Mouse (Mus musculus): ENCODE data around the gene Ambra1. TPM values are rescaled to one million over a fixed set of nuclear protein-coding genes. Genes with fewer than 3 reads are reported as not detected.

Ambra1 gene
- polyA plus RNA-seq, 1 experiment from 2014 or later = 18.1 TPM

GRCm38 (mm10) chr2:91929455-91929854 is 199.5 kb downstream of the Ambra1 start:
- H3K9ac ChIP-seq (replicated peaks; ENCODE audit: low read depth, low read length) = no peak overlapping the region
- peak overlapping the region; percentile 93; the same call in 1 of the 2 replicates for H3K4me2 ChIP-seq (replicated peaks; ENCODE audit: low read depth, low read length)
- no peaks in the 10 kb centered on the region for H3K27me3 ChIP-seq (ENCODE audit: control insufficient read depth, insufficient read depth, low read length)
- H3K4me3 ChIP-seq (ENCODE audit: low read depth, low read length) = 0 out of 2 replicates have a peak overlapping the region, but pooled peaks have one; percentile 80
- 45% methylated on average over 3 of the region's 3 CpGs for WGBS
- H3K27ac ChIP-seq (ENCODE audit: low read length) = no peak overlapping the region
- ATAC-seq (ENCODE audit: insufficient number of reproducible peaks, insufficient read depth, low FRiP score, low read depth) = no peak
- H3K4me1 ChIP-seq (ENCODE audit: control insufficient read depth, insufficient read depth, low read length) = peaks cover 26% of the 10 kb centered on the region
- no peaks in the 10 kb centered on the region for H3K9me3 ChIP-seq (ENCODE audit: control insufficient read depth, low read depth, low read length)
- H3K36me3 ChIP-seq (ENCODE audit: control insufficient read depth, insufficient read depth, low read length) = peaks cover 6% of the 10 kb centered on the region

- peaks cover 10% of the 10 kb centered on the region for H3K36me3 ChIP-seq (ENCODE audit: control insufficient read depth, insufficient read depth, low read length)
- no peaks in the 10 kb centered on the region for H3K27me3 ChIP-seq (ENCODE audit: control insufficient read depth, insufficient read depth, low read length)
- WGBS = 5% methylated on average over 12 of the region's 12 CpGs
- peaks cover 26% of the 10 kb centered on the region for H3K4me1 ChIP-seq (ENCODE audit: control insufficient read depth, insufficient read depth, low read length)
- H3K9ac ChIP-seq (replicated peaks; ENCODE audit: low read depth, low read length) = peak overlapping the region; percentile 87; the same call in 1 of the 2 replicates
- peak overlapping the region; percentile 93 for H3K4me2 ChIP-seq (replicated peaks; ENCODE audit: low read depth, low read length)
- no peaks in the 10 kb centered on the region for H3K9me3 ChIP-seq (ENCODE audit: control insufficient read depth, low read depth, low read length)
- peak overlapping the region; percentile 80 for H3K4me3 ChIP-seq (ENCODE audit: low read depth, low read length)
- no peak overlapping the region for H3K27ac ChIP-seq (ENCODE audit: low read length)
- ATAC-seq (ENCODE audit: insufficient number of reproducible peaks, insufficient read depth, low FRiP score, low read depth) = no peak
Observed at GRCm38 (mm10) chr2:91929936-91930335, 200.0 kb downstream of the Ambra1 start.

GRCm38 (mm10) chr2:91930761-91931291 is 200.9 kb downstream of the Ambra1 start:
- no peak for ATAC-seq (ENCODE audit: insufficient number of reproducible peaks, insufficient read depth, low FRiP score, low read depth)
- Histone ChIP-seq H3K4me3 (ENCODE audit: low read depth, low read length) (peak overlapping the region; percentile 80), H3K27ac (ENCODE audit: low read length) (peak overlapping the region; percentile 98), H3K4me2 (replicated peaks; ENCODE audit: low read depth, low read length) (peak overlapping the region; percentile 93), H3K36me3 (ENCODE audit: control insufficient read depth, insufficient read depth, low read length) (peaks cover 17% of the 10 kb centered on the region), H3K27me3 (ENCODE audit: control insufficient read depth, insufficient read depth, low read length) (no peaks in the 10 kb centered on the region), H3K4me1 (ENCODE audit: control insufficient read depth, insufficient read depth, low read length) (peaks cover 26% of the 10 kb centered on the region), H3K9me3 (ENCODE audit: control insufficient read depth, low read depth, low read length) (no peaks in the 10 kb centered on the region), H3K9ac (replicated peaks; ENCODE audit: low read depth, low read length) (peak overlapping the region; percentile 87)
- WGBS = 7% methylated on average over 23 of the region's 23 CpGs

- under 1% methylated on average over 45 of the region's 50 CpGs for WGBS
- peaks cover 24% of the 10 kb centered on the region for H3K36me3 ChIP-seq (ENCODE audit: control insufficient read depth, insufficient read depth, low read length)
- H3K27ac ChIP-seq (ENCODE audit: low read length) = peak overlapping the region; percentile 98
- H3K4me2 ChIP-seq (replicated peaks; ENCODE audit: low read depth, low read length) = peak overlapping the region; percentile 93
- H3K4me3 ChIP-seq (ENCODE audit: low read depth, low read length) = peak overlapping the region; percentile 80
- peaks cover 26% of the 10 kb centered on the region for H3K4me1 ChIP-seq (ENCODE audit: control insufficient read depth, insufficient read depth, low read length)
- H3K9ac ChIP-seq (replicated peaks; ENCODE audit: low read depth, low read length) = peak overlapping the region; percentile 87
- no peaks in the 10 kb centered on the region for H3K9me3 ChIP-seq (ENCODE audit: control insufficient read depth, low read depth, low read length)
- ATAC-seq (ENCODE audit: insufficient number of reproducible peaks, insufficient read depth, low FRiP score, low read depth) = peak; percentile 74
- no peaks in the 10 kb centered on the region for H3K27me3 ChIP-seq (ENCODE audit: control insufficient read depth, insufficient read depth, low read length)
Observed at GRCm38 (mm10) chr2:91931328-91932159, 201.6 kb downstream of the Ambra1 start.

- H3K4me1 ChIP-seq (ENCODE audit: control insufficient read depth, insufficient read depth, low read length) = peaks cover 26% of the 10 kb centered on the region
- H3K4me3 ChIP-seq (ENCODE audit: low read depth, low read length) = peak within 1 kb of the TSS; percentile 80
- H3K36me3 ChIP-seq (ENCODE audit: control insufficient read depth, insufficient read depth, low read length) = peaks cover 31% of the 10 kb centered on the region
- H3K4me2 ChIP-seq (replicated peaks; ENCODE audit: low read depth, low read length) = peak within 1 kb of the TSS; percentile 93
- H3K9me3 ChIP-seq (ENCODE audit: control insufficient read depth, low read depth, low read length) = no peaks in the 10 kb centered on the region
- peak within 1 kb of the TSS; percentile 87 for H3K9ac ChIP-seq (replicated peaks; ENCODE audit: low read depth, low read length)
- WGBS = 4% methylated on average over 15 of the region's 16 CpGs
- peak within 1 kb of the TSS; percentile 98 for H3K27ac ChIP-seq (ENCODE audit: low read length)
- ATAC-seq (ENCODE audit: insufficient number of reproducible peaks, insufficient read depth, low FRiP score, low read depth) = peak; percentile 8; the same call in 1 of the 2 replicates
- H3K27me3 ChIP-seq (ENCODE audit: control insufficient read depth, insufficient read depth, low read length) = no peaks in the 10 kb centered on the region
Observed at GRCm38 (mm10) chr2:91932160-91932711, 202.3 kb downstream of the Ambra1 start, which contains the start of gene Mdk. Gene Mdk, minus strand, starts transcription at chr2:91932297.

GRCm38 (mm10) chr2:91932737-91933350 is 202.9 kb downstream of the Ambra1 start:
- peaks cover 37% of the 10 kb centered on the region for H3K36me3 ChIP-seq (ENCODE audit: control insufficient read depth, insufficient read depth, low read length)
- H3K4me3 ChIP-seq (ENCODE audit: low read depth, low read length) = 0 out of 2 replicates have a peak overlapping the region, but pooled peaks have one; percentile 80

GRCm38 (mm10) chr2:91933471-91933870 is 203.5 kb downstream of the Ambra1 start:
- peak overlapping the region; percentile 98 for H3K27ac ChIP-seq (ENCODE audit: low read length)
- no peak overlapping the region for H3K9ac ChIP-seq (replicated peaks; ENCODE audit: low read depth, low read length)
- peaks cover 23% of the 10 kb centered on the region for H3K4me1 ChIP-seq (ENCODE audit: control insufficient read depth, insufficient read depth, low read length)
- no peak overlapping the region; the same call in 1 of the 2 replicates for H3K4me2 ChIP-seq (replicated peaks; ENCODE audit: low read depth, low read length)
- no peaks in the 10 kb centered on the region for H3K27me3 ChIP-seq (ENCODE audit: control insufficient read depth, insufficient read depth, low read length)
- peaks cover 43% of the 10 kb centered on the region for H3K36me3 ChIP-seq (ENCODE audit: control insufficient read depth, insufficient read depth, low read length)
- WGBS = 23% methylated on average over 9 of the region's 9 CpGs
- H3K4me3 ChIP-seq (ENCODE audit: low read depth, low read length) = no peak overlapping the region
- H3K9me3 ChIP-seq (ENCODE audit: control insufficient read depth, low read depth, low read length) = no peaks in the 10 kb centered on the region
- no peak for ATAC-seq (ENCODE audit: insufficient number of reproducible peaks, insufficient read depth, low FRiP score, low read depth)

More at GRCm38 (mm10) chr2:91932737-91933350, 202.9 kb downstream of the Ambra1 start:
- no peak for ATAC-seq (ENCODE audit: insufficient number of reproducible peaks, insufficient read depth, low FRiP score, low read depth)
- Histone ChIP-seq H3K27me3 (ENCODE audit: control insufficient read depth, insufficient read depth, low read length) (no peaks in the 10 kb centered on the region), H3K27ac (ENCODE audit: low read length) (peak overlapping the region; percentile 98), H3K4me1 (ENCODE audit: control insufficient read depth, insufficient read depth, low read length) (peaks cover 26% of the 10 kb centered on the region), H3K9ac (replicated peaks; ENCODE audit: low read depth, low read length) (no peak overlapping the region), H3K4me2 (replicated peaks; ENCODE audit: low read depth, low read length) (peak overlapping the region; percentile 93), H3K9me3 (ENCODE audit: control insufficient read depth, low read depth, low read length) (no peaks in the 10 kb centered on the region)
- WGBS = 25% methylated on average over 6 of the region's 6 CpGs

- no peaks in the 10 kb centered on the region for H3K9me3 ChIP-seq (ENCODE audit: control insufficient read depth, low read depth, low read length)
- H3K36me3 ChIP-seq (ENCODE audit: control insufficient read depth, insufficient read depth, low read length) = peaks cover 48% of the 10 kb centered on the region
- no peak overlapping the region for H3K4me3 ChIP-seq (ENCODE audit: low read depth, low read length)
- no peak overlapping the region for H3K4me2 ChIP-seq (replicated peaks; ENCODE audit: low read depth, low read length)
- no peak overlapping the region for H3K9ac ChIP-seq (replicated peaks; ENCODE audit: low read depth, low read length)
- 42% methylated on average over 8 of the region's 8 CpGs for WGBS
- peaks cover 23% of the 10 kb centered on the region for H3K4me1 ChIP-seq (ENCODE audit: control insufficient read depth, insufficient read depth, low read length)
- no peak for ATAC-seq (ENCODE audit: insufficient number of reproducible peaks, insufficient read depth, low FRiP score, low read depth)
- no peak overlapping the region; the same call in 1 of the 2 replicates for H3K27ac ChIP-seq (ENCODE audit: low read length)
- no peaks in the 10 kb centered on the region for H3K27me3 ChIP-seq (ENCODE audit: control insufficient read depth, insufficient read depth, low read length)
Observed at GRCm38 (mm10) chr2:91934016-91934415, 204.1 kb downstream of the Ambra1 start.
